Mouse (Mus musculus) thymus, postnatal 4 days (tissue): ENCODE results near the gene Arv1.

Source experiments
- DNase-seq: peaks from one replicate; pipeline ENCODE4 v3.0.0; 2021

The Arv1 gene

GRCm38 (mm10) chr8:124732828-124733227 is 10.9 kb downstream of the Arv1 start:
- no peak for DNase-seq

- DNase-seq = no peak
Measured at GRCm38 (mm10) chr8:124735371-124735911, 13.5 kb downstream of the Arv1 start.

GRCm38 (mm10) chr8:124739268-124739667 is 17.3 kb downstream of the Arv1 start:
- peak; percentile 63 for DNase-seq

- DNase-seq = no peak
Measured at GRCm38 (mm10) chr8:124746661-124747060, 24.7 kb downstream of the Arv1 start.

- DNase-seq = peak; percentile 25
Measured at GRCm38 (mm10) chr8:124751191-124751590, 29.3 kb downstream of the Arv1 start.

- DNase-seq = peak; percentile 75
Measured at GRCm38 (mm10) chr8:124751709-124752173, 29.8 kb downstream of the Arv1 start, which contains the start of gene Fam89a. Gene Fam89a, minus strand, starts transcription at chr8:124751832.

DNA sequence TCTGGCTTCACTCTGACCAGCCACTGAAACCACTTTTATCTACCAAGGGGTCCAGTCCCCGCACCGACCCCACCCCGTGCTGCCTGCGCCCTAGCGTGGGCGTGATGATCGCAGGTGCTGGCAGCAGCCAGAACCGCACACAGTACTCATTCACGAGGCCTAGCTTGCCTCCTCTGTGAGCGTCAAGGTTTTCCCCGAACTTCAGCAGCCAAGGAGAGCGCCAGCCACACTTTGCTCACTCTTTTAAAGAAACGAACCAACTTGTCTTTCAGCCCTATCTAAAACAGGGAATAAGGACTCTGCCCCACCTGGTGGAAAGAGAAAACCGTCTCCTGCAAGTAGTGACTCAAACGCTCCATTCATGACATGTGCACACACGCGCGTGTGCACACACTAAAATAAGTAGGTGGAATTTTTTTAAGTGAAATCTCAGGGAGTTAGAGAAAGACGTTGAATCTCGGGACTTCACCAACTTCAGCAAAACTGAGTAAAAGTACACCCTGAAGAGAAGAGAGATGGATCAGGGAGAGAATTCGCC is 30.5 kb downstream of the Arv1 start:
- DNase-seq = no peak

DNA sequence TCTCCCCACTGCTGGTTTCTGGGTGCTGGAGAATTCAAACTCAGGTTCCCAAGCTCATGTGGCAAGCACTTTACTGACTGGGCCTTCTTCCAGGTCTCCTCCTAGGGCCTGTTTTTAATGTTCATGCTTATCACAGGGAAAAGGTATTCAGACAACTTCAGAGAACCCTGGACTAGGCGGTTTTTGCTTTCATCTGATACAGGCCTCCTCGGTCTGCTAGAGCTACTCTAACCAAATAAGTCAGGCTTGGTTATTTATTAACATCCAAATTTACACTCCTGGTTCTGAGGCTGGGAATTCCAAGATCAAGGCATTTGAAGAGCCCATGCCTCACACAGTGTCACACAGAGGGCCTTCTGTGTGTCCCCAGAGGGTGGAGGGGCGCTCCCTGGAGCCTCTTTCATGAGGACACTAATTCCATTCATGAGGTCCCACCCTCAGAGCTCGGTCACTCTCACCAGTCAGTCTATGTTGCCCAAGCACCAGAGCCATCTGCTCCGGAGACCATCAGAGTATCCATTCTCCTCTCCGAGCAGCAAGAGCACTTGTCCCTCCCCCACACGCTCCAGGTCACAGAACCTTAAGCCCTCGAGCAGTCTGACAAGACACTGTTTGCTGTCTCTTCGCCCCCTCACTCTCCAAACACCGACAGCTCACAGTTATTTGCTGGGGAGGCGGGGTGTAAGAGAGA is 32.3 kb downstream of the Arv1 start:
- DNase-seq = no peak

DNA sequence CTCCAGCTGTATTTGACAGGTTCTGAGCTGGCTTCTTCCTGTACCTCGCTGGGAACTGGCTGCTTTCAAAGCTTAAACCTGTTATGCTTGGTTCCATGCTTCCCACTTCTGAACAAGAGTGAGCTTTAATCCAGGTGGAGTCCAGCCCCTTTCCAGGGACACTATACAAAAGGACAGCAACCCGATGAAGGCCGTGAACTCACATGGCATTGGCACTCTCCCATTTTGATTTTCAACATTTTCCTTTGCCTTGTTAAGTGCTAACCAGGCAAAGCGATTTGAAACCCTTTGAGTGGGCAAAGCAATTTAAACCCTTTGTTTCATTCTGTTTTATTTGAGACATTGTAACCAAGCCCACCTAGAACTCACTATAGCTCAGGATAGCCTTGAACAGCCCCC is 32.9 kb downstream of the Arv1 start:
- DNase-seq = no peak

DNA sequence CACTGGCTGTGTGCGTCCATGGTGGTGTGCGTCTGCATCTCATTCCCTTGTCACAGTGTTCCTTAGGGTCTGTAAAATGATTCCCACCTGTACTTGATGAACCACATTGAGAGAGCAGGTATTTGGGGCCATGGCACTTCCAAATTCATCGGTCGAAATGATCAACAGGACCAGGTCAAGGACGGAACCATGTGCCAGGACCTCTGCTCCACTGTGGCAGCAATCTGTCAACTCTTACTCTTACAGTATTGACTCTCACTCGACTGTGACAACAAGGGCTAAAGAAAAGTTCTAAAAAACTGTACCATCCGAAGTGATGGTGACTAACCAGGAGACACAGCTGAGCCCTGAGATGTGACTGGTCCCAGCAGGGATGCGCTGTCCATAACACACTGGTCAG is 33.5 kb downstream of the Arv1 start:
- DNase-seq = no peak

DNA sequence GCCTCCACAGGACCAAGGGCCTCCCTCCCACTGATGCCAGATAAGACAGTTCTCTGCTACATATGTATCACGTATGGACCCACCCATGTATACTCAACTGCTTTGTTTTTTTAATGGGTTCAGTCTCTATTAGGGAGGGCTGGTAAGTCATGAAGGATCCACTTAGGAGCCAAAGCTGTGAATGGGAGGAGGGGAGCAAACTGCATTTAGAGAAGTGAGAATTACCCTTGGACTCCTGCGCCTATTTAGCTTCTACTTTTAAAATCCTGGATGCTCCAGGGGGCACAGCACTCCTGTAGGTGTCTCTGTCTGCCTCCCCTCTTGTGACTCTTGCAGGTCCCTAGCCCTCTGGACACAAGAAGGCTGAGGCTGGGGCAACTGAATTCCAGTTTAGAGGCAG is 34.2 kb downstream of the Arv1 start:
- DNase-seq = no peak

DNA sequence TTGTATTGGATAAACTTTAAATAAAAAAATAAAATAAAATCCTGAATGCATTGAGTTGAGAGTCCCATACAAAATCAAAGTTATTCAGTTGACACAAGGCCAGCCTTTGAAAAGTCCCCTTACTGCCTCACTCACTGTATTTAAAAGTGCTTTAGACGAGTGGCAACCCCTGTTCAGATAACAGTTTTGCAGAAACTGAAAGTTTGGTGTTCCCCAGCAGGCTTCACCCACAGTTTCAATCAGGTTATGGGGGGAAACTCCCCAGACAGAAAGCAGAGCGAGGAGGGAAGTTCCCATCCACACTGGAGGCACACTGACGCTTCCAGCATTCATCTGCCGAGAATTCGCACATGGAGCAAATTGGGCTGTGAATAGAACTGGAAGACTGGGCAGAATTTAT is 34.7 kb downstream of the Arv1 start:
- no peak for DNase-seq

- DNase-seq = peak; percentile 85
Measured at GRCm38 (mm10) chr8:124758544-124758943, 36.6 kb downstream of the Arv1 start.

DNA sequence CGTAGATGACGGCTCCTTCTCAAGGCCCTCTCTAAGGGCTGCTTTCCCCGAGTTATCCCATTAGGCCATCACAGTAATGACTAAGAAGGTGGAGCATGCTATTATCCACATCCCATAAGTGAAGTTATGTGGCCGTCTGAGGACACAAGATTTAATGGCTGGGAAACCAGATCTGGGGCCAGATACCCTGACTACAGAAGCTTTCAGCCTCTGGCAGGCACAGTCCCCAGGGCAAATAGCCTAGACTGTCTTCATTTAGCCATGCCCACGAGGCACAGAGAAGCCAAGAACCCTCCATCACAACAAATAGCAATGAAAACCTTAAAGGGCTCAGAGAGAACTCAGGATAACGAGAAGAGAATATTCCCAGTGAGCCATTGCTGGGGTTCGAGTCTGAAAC is 41.1 kb downstream of the Arv1 start:
- no peak for DNase-seq

GRCm38 (mm10) chr8:124772389-124772788 is 50.5 kb downstream of the Arv1 start:
- DNase-seq = no peak

DNA sequence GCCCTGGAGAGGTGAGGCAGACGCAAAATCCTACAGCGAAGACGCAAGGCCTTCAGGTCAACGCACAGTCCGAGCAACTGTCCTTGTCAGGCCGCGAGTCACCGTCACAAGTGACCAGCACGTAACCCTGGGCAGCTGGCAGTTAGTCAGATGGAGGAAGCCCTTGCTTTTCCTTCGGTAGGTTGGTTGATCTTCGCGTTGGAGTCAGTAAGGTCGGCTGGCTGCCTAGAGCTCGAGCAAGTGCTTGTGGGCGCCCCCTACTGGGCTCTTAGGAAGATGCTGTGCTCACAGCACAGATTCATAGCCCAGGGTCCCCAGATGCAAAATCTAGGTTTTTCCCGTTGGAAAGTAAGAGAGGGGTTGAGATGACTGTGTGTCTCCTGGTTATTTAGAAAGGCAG is 53.8 kb downstream of the Arv1 start:
- peak; percentile 84 for DNase-seq

GRCm38 (mm10) chr8:124780236-124780635 is 58.3 kb downstream of the Arv1 start:
- no peak for DNase-seq

- DNase-seq = no peak
Measured at GRCm38 (mm10) chr8:124782431-124782830, 60.5 kb downstream of the Arv1 start.

GRCm38 (mm10) chr8:124783228-124783627 is 61.3 kb downstream of the Arv1 start:
- no peak for DNase-seq
